In genomic region chr2:152089078-152089477, GRCm38 (mm10) we compare ENCODE assay signal across 10 mouse cellular contexts. TPM values are rescaled to one million over a fixed set of nuclear protein-coding genes. Genes with fewer than 3 reads are reported as not detected.
DNase-seq lines count a peak whose midpoint lies in the region; ATAC-seq and TF ChIP-seq lines count a peak whose summit lies in the region.
"Had no signal": no experiment of that assay in that cellular context is flagged by ENCODE, and none has a peak within 500 bp of the region (broad histone marks: within the 10 kb centered on the region; RNA-seq: fewer than 3 reads in every experiment).

No protein-coding gene starts in this region.

- DNase-seq in gastrocnemius, adult 18-20 months (ENCODE audit: low spot score) = peak; percentile 50
- no peak for DNase-seq in gastrocnemius, postnatal 25 days
- peak; percentile 22 for DNase-seq in spleen, adult 12 weeks (ENCODE audit: low spot score)
- no peak for DNase-seq in spleen, postnatal 36 days (ENCODE audit: low spot score in 2 of 2)
- DNase-seq in cerebellum, adult 11-12 months = peak; percentile 45
- peak; percentile 67 for DNase-seq in gastrocnemius, postnatal 10 days
- peak in 1 of 3 experiments; percentile 20 for DNase-seq in liver, embryonic 14.5 days (ENCODE audit: low read depth in 3 of 3, low spot score in 3 of 3)

- peaks cover 34% of the 10 kb centered on the region for H3K27me3 ChIP-seq in liver, embryonic 14.5 days (ENCODE audit: control insufficient read depth, insufficient read depth, low read length)
- H3K27me3 ChIP-seq in small intestine, adult 2 months (ENCODE audit: control insufficient read depth, insufficient read depth, low read length) = peaks cover 13% of the 10 kb centered on the region

- TF ChIP-seq EP300 in liver, embryonic 14.5 days (IDR thresholded peaks at IDR 0.05; ENCODE audit: low read depth) = no peak

- 5% methylated on average over 4 of the region's 4 CpGs for WGBS in liver, embryonic 14.5 days (ENCODE audit: insufficient replicate concordance)
- 7% methylated on average over 4 of the region's 4 CpGs for WGBS in small intestine, adult 2 months

- H3K4me2 ChIP-seq in liver, embryonic 14.5 days (ENCODE audit: low read depth) = no peak overlapping the region
- H3K4me2 ChIP-seq: heart, embryonic 15.5 days had no signal

- no peak for ATAC-seq in liver, embryonic 14.5 days (ENCODE audit: insufficient read depth)

- peak; percentile 80 for TF ChIP-seq CTCF in liver, embryonic 14.5 days (IDR thresholded peaks at IDR 0.05; ENCODE audit: low read depth)
- peak; percentile 85; the same call in 1 of the 2 replicates for TF ChIP-seq CTCF in small intestine, adult 2 months (IDR thresholded peaks at IDR 0.05; ENCODE audit: extremely low read depth, insufficient read length, insufficient replicate concordance, low read depth, low read length)

- H3K9me3 ChIP-seq in liver, embryonic 14.5 days (ENCODE audit: control insufficient read depth, low read length) = no peaks in the 10 kb centered on the region
- H3K9me3 ChIP-seq: heart, embryonic 15.5 days had no signal

- no peak overlapping the region for H3K9ac ChIP-seq in liver, embryonic 14.5 days (replicated peaks)
- H3K9ac ChIP-seq: heart, embryonic 15.5 days had no signal

- H3K27ac ChIP-seq in liver, embryonic 14.5 days = no peak overlapping the region
- H3K27ac ChIP-seq in small intestine, adult 2 months (ENCODE audit: insufficient read depth, low read depth, low read length) = no peak overlapping the region
- H3K27ac ChIP-seq: heart, embryonic 15.5 days had no signal

- no peak overlapping the region for H3K4me3 ChIP-seq in liver, embryonic 14.5 days (ENCODE audit: insufficient read depth in 1 of 2, low read depth in 2 of 2, low read length in 2 of 2)
- no peak overlapping the region for H3K4me3 ChIP-seq in small intestine, adult 2 months (ENCODE audit: low read depth, low read length)
- H3K4me3 ChIP-seq: heart, embryonic 15.5 days; myocyte had no signal

- no peaks in the 10 kb centered on the region for H3K36me3 ChIP-seq in liver, embryonic 14.5 days (replicated peaks; ENCODE audit: control insufficient read depth, insufficient read depth, low read depth)
- H3K36me3 ChIP-seq in small intestine, adult 2 months (ENCODE audit: control insufficient read depth, insufficient read depth, low read length) = no peaks in the 10 kb centered on the region
- H3K36me3 ChIP-seq: heart, embryonic 15.5 days had no signal

- TF ChIP-seq POLR2A in small intestine, adult 2 months (IDR thresholded peaks at IDR 0.05; ENCODE audit: low read depth, low read length) = no peak

- no peaks in the 10 kb centered on the region for H3K4me1 ChIP-seq in liver, embryonic 14.5 days (replicated peaks; ENCODE audit: control insufficient read depth in 2 of 2, insufficient read depth in 2 of 2, low read length in 1 of 2)
- H3K4me1 ChIP-seq in small intestine, adult 2 months (ENCODE audit: control insufficient read depth, insufficient read depth, insufficient read length, low read length) = peaks cover 7% of the 10 kb centered on the region

RNA-seq across cellular contexts. Expression of gene Scrt2, which starts 7.7 kb away (rescaled TPM):
- not detected for total RNA-seq in gastrocnemius, adult 18-20 months (2021)
- total RNA-seq in gastrocnemius, postnatal 25 days (2021) = not detected
- total RNA-seq in gastrocnemius, postnatal 10 days (2021) = not detected
- 0.01 and 0.08 TPM in 2 replicates for polyA plus RNA-seq in liver, embryonic 14.5 days (2012; rRNA removed)
- not detected in 2 replicates for polyA plus RNA-seq in liver, embryonic 14.5 days (2014; fragmentation: Nextera tagmentation; extraction: Ambion mirVana)
- 0.03 TPM in 1 of 2 replicates, not detected in the other for polyA plus RNA-seq in small intestine, adult 2 months (2012; rRNA removed)
- polyA plus RNA-seq: heart, embryonic 15.5 days; myocyte had no signal

RNA-seq across cellular contexts. Expression of gene Srxn1, which starts 16.2 kb away (rescaled TPM):
- 10 to 100 TPM; 19.6 to 67.1 TPM for total RNA-seq in gastrocnemius, adult 18-20 months (2021)
- 10 to 100 TPM; 18.8 to 24.8 TPM for total RNA-seq in gastrocnemius, postnatal 25 days (2021)
- 10 to 100 TPM in 1 of 2 experiments, 1 to 10 TPM in 1; 8.7 to 14.7 TPM for total RNA-seq in gastrocnemius, postnatal 10 days (2021)
- polyA plus RNA-seq in liver, embryonic 14.5 days (2012; rRNA removed) = 11.0 and 13.3 TPM in 2 replicates
- polyA plus RNA-seq in liver, embryonic 14.5 days (2014; fragmentation: Nextera tagmentation; extraction: Ambion mirVana) = 10.6 and 13.5 TPM in 2 replicates
- 184 and 579 TPM in 2 replicates for polyA plus RNA-seq in small intestine, adult 2 months (2012; rRNA removed)

RNA-seq across cellular contexts. Expression of gene Tcf15, which starts 54.3 kb away (rescaled TPM):
- total RNA-seq in gastrocnemius, adult 18-20 months (2021) = 10 to 100 TPM in 1 of 2 experiments, 1 to 10 TPM in 1; 5.5 to 13.9 TPM
- 10 to 100 TPM; 11.2 to 12.4 TPM for total RNA-seq in gastrocnemius, postnatal 25 days (2021)
- 10 to 100 TPM; 17.4 to 22.4 TPM for total RNA-seq in gastrocnemius, postnatal 10 days (2021)
- polyA plus RNA-seq in liver, embryonic 14.5 days (2012; rRNA removed) = 0.11 and 0.17 TPM in 2 replicates
- not detected in 2 replicates for polyA plus RNA-seq in liver, embryonic 14.5 days (2014; fragmentation: Nextera tagmentation; extraction: Ambion mirVana)
- polyA plus RNA-seq in small intestine, adult 2 months (2012; rRNA removed) = 5.6 and 6.4 TPM in 2 replicates
- polyA plus RNA-seq: myocyte had no signal

Comparison
In these comparisons a context has a peak if more than half of its experiments do, and no peak if none do; other contexts are left out.
1. DNase-seq: peak in gastrocnemius, adult 18-20 months (single experiment), spleen, adult 12 weeks (single experiment), cerebellum, adult 11-12 months (single experiment) and gastrocnemius, postnatal 10 days (single experiment); none in gastrocnemius, postnatal 25 days (single experiment) and spleen, postnatal 36 days (0 of 2).